Mouse (Mus musculus) induced T-regulatory cell, adult 2 months (primary cell): Measurements from ENCODE around the gene Lat.
"Not testable (repeated sequence)": the region's sequence is repeated elsewhere in the genome, so short reads cannot be mapped to it uniquely, and the experiment has no call there.

ENCODE experiments used
- DNase-seq: peaks from one replicate; pipeline ENCODE4 v3.0.0-alpha.2; 2012; ENCODE audit warnings: low read depth

The Lat gene

DNA sequence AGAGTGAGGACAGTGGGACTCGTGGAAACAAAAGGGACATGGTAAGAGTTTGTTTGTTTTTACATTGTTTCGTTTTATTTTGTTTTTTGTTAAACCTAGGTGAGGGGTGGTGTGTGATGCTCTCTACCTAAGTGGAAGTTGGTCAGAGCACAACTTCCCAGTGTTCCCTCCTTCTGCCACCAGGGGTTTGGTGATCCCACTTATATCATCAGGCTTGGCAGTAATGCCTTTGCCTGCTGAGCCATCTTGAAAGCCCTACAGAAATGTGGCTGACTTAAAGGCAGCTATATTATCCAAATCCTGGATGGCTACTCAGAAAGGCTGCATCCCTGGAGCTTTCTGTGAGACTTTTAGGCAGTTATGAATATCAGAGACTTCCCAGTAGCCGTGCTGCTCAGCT lies 36.7 kb downstream of the Lat start:
- no peak for DNase-seq

DNA sequence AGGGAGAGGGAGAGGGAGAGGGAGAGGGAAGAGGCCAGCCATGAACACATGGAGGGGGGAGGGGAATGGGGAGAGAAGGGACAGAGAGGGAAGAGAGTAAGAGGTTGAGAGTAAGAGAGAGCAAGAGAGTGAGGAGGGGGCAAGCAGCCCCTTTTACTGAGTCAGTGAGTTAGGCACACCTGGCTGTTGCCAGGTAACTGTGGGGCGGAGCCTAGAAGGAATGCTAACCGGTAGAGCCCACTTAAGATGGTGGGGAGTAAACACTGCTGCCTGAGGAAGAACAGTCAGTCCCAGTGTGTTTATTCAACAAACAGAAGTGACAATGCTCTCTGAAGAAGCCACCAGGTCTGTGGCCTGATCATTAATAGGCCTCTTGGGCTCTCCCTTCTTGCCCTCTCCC lies 38.7 kb downstream of the Lat start:
- no peak for DNase-seq

DNA sequence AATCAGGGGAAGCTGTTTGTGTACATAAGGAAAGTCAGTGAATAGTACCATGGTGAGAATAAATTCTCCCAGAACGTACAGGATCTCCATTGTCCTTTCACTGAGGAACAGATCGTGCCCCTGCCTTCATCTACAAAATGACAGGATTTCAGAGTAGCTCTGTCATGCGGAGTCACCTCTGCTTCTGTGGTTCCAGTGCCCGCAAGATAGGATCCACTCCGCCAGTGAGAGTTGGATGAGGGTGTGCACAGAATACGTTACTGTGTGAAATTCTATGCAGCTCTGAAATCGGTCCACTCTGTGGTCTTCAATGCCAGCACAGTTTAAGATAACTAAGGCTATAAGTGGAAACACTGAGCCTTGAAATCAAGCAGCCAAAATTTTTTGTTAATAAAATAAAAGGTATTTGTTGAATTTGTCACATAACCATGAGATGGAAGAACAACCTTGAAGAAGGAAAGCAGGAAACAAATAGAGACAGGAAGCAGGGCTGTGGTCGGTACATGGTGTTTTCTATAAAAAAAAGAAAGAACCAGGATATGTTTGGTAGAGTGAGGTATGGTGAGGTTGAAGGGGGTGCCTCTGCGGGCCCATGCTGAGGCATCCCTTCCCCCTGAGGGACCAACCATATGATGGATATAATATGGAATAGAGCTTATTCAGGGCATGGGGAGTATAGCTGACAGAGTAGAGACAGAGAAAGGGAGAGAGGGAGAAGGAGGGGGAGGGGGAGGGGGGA lies 39.3 kb downstream of the Lat start:
- DNase-seq = peak; percentile 60

DNA sequence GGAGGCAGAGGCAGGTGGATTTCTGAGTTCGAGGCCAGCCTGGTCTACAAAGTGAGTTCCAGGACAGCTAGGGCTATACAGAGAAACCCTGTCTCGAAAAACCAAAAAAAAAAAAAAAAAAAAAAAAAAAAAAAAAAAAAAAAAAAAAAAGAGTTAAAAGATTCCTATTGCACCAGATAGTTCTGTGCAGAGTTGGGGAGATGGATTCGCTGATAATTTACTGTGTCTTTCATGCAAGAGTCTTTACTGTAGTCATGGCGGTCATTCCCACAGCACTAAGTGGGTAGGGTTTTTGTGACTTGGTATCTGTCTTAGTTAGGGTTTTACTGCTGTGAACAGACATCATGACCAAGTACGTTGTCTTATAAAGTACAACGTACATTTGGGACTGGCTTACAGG lies 40.5 kb downstream of the Lat start:
- DNase-seq = not testable (repeated sequence)

DNA sequence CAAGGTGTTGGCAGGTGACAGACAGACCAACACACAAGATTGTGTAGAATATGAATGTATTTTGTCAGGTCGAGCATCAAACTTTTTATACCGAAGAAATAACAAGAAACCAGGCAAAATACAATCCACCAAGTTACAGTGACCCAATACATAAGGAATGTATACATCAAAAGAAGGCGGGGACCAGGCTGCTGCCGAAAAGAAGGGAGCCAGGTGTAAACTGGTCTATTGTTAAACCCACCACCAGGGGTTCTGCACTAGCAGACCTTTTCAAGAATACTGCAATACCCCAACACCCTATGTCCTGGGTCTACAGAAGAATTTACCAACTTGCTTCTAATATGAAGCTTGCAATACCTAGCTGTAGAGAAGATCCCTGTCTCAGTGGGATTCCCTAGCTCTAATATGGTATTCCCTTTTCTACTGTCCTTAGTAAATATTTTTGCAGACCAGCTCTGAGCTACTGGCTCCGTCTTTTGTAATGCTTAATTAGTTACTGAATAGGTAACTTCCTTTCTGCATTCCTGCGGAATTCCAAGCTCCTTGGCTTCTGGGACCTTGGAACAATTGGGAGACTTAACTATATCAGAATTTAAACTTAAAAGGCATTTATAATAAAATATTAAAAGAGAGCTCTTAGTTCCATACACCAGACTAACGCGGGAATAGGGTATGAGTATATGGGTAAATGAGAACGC lies 43.6 kb downstream of the Lat start:
- DNase-seq = not testable (repeated sequence)

DNA sequence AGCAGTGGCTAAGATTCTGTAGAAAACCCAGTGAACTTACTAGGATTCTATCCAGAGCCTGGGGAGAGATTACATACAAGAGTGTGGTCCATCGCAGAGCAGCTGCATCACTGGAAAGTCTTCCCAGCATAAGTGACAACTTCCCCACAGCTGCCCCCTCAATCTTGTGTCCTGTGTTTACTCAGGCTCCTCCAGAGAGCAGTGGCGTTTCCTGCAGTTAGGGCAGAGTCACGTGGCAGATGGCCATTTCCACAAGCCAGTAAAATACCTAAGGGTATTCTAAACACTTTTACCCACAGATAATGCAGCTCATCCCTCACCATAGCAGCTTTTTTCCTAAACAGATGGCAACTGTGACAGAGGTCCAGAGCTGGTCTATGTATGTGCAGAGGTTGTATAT lies 44.6 kb downstream of the Lat start:
- no peak for DNase-seq

DNA sequence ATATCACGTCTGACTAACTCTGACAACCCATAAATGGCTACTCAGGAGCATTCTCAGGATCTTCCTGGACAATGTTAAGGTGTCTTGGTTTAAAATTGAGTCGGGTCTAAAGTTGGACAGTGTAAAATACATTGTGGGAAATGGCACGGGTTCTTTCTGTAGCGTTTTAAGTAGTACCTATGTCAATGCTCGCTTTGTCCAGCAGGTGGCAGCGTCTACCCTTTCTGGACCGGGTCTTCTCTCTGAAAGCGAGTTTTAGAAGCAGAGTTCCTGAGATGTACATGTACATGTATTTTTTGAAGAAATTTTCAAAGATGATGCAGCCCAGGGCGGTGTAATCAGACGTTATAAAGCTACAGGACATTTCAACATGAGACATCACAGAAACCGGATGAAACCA lies 45.6 kb downstream of the Lat start:
- DNase-seq = peak; percentile 94

DNA sequence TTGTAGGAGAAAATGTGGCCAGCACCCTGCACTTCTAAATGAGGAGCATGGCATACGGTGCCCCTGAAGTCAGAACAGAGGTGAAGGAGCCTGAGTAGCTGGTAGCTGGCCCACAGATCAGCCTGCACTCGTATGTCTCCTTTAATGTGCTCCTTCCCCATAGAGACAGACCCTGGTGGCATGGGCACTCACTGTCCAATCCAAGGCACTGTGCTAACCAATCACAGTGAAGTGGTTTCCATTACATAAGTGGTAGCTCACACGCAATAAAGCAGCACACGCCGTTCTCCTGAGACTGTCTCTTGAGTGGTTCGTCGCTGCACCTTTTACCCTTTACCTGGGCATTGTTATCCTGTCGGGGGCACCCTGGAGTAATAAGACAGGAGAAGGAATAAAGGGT lies 55.1 kb downstream of the Lat start:
- no peak for DNase-seq
